11 mouse cellular contexts compared by ENCODE assay signal in genomic region chr17:29393335-29394089, GRCm38 (mm10). TPM values are rescaled to one million over a fixed set of nuclear protein-coding genes. Genes with fewer than 3 reads are reported as not detected.
DNase-seq lines count a peak whose midpoint lies in the region; TF ChIP-seq lines count a peak whose summit lies in the region.
"Had no signal": no experiment of that assay in that cellular context is flagged by ENCODE, and none has a peak within 500 bp of the region (broad histone marks: within the 10 kb centered on the region; RNA-seq: fewer than 3 reads in every experiment).

No protein-coding gene starts in this region.

- intact Hi-C loops in left cerebral cortex, postnatal 36 days (cut with DNase I): no loop called here

- H3K27me3 ChIP-seq in cerebellum, adult 2 months (ENCODE audit: control insufficient read depth, insufficient read depth, low read length): no peaks in the 10 kb centered on the region
- H3K27me3 ChIP-seq: embryonic facial prominence, embryonic 13.5 days; hindbrain, embryonic 15.5 days; lung, embryonic 15.5 days had no signal

- no peak for TF ChIP-seq CTCF in cerebellum, adult 2 months (IDR thresholded peaks at IDR 0.05; ENCODE audit: borderline replicate concordance, insufficient read depth, low read depth, low read length)

- no peaks in the 10 kb centered on the region for H3K36me3 ChIP-seq in macrophage (ENCODE audit: inconsistent target)
- H3K36me3 ChIP-seq: embryonic facial prominence, embryonic 13.5 days; hindbrain, embryonic 15.5 days; lung, embryonic 15.5 days had no signal

- H3K4me1 ChIP-seq in brown adipose tissue, adult 24 weeks (ENCODE audit: control insufficient read depth, insufficient read depth, insufficient read length, low read length): peaks cover 16% of the 10 kb centered on the region
- peaks cover 7% of the 10 kb centered on the region for H3K4me1 ChIP-seq in cerebellum, adult 2 months (ENCODE audit: control insufficient read depth, insufficient read depth, low read length)

- DNase-seq in ES-CJ7 (ENCODE audit: low read depth, low spot score): peak; percentile 75
- peak; percentile 54 for DNase-seq in thymus, postnatal 0 days (ENCODE audit: low spot score)
- no peak for DNase-seq in cerebellum, adult 2 months
- no peak for DNase-seq in urinary bladder, postnatal 36 days (ENCODE audit: low spot score in 2 of 2)
- DNase-seq in left cerebral cortex, postnatal 36 days (ENCODE audit: low spot score in 2 of 2): no peak

- TF ChIP-seq POLR2A in cerebellum, adult 2 months (IDR thresholded peaks at IDR 0.05; ENCODE audit: borderline replicate concordance, insufficient read depth, low read length): no peak

- peak overlapping the region; percentile 12; the same call in 1 of the 2 replicates for H3K27ac ChIP-seq in brown adipose tissue, adult 24 weeks (replicated peaks; ENCODE audit: low read depth, low read length)
- peak overlapping the region; percentile 97 for H3K27ac ChIP-seq in macrophage
- H3K27ac ChIP-seq in cerebellum, adult 2 months (ENCODE audit: insufficient read depth, low read length): no peak overlapping the region
- H3K27ac ChIP-seq: embryonic facial prominence, embryonic 13.5 days; hindbrain, embryonic 15.5 days; layer of hippocampus, adult 2 months; lung, embryonic 15.5 days had no signal

- no peak overlapping the region for H3K4me3 ChIP-seq in brown adipose tissue, adult 24 weeks (ENCODE audit: insufficient read depth, low read depth, low read length)
- H3K4me3 ChIP-seq in macrophage (ENCODE audit: inconsistent target): no peak overlapping the region
- no peak overlapping the region for H3K4me3 ChIP-seq in cerebellum, adult 2 months (replicated peaks; ENCODE audit: insufficient read depth, low read depth, low read length)
- H3K4me3 ChIP-seq: embryonic facial prominence, embryonic 13.5 days; hindbrain, embryonic 15.5 days; layer of hippocampus, adult 2 months; lung, embryonic 15.5 days had no signal

- H3K79me2 ChIP-seq in macrophage (ENCODE audit: inconsistent target): no peaks in the 10 kb centered on the region

- 53% methylated on average over 14 of the region's 14 CpGs for WGBS in macrophage (ENCODE audit: missing documents)
- 75% methylated on average over 14 of the region's 14 CpGs for WGBS in cerebellum, adult 2 months

RNA-seq across cellular contexts. Expression of gene Fgd2, which starts 32.8 kb away (rescaled TPM):
- 2.1 and 3.4 TPM in 2 replicates for polyA plus RNA-seq in brown adipose tissue, adult 24 weeks (2012; ENCODE audit: insufficient read depth, insufficient read length, missing spikeins)
- 1,000 to 10,000 TPM in 7 of 26 experiments, 100 to 1,000 TPM in 18, 10 to 100 TPM in 1; 86.9 to 1,791 (median 552) TPM for total RNA-seq in macrophage (2018; cell fraction: chromatin; rRNA removed)
- 100 to 1,000 TPM in 4 of 26 experiments, 10 to 100 TPM in 22; 20.6 to 153 (median 53.9) TPM for total RNA-seq in macrophage (2018; cell fraction: cytosol; rRNA removed)
- total RNA-seq in macrophage (2018; cell fraction: nucleus; rRNA removed): 100 to 1,000 TPM in 25 of 26 experiments, 10 to 100 TPM in 1; 94.6 to 605 (median 335) TPM
- 29.2 to 94.0 TPM (median 43.1 TPM) in 3 replicates for polyA plus RNA-seq in macrophage (2018)
- 6.8 and 7.2 TPM in 2 replicates for polyA plus RNA-seq in thymus, postnatal 0 days (2015; fragmentation: Nextera tagmentation; extraction: Ambion mirVana)
- polyA plus RNA-seq in cerebellum, adult 2 months (2012; rRNA removed): 5.5 and 5.9 TPM in 2 replicates
- 1 to 10 TPM; 5.6 to 7.0 TPM for total RNA-seq in left cerebral cortex, postnatal 36 days (2021)

RNA-seq across cellular contexts. Expression of gene Mtch1, which starts 45.8 kb away (rescaled TPM):
- polyA plus RNA-seq in brown adipose tissue, adult 24 weeks (2012; ENCODE audit: insufficient read depth, insufficient read length, missing spikeins): 261 and 305 TPM in 2 replicates
- total RNA-seq in macrophage (2018; cell fraction: chromatin; rRNA removed): 100 to 1,000 TPM in 15 of 26 experiments, 10 to 100 TPM in 11; 33.9 to 200 (median 104) TPM
- 100 to 1,000 TPM; 105 to 170 (median 135) TPM for total RNA-seq in macrophage (2018; cell fraction: cytosol; rRNA removed)
- total RNA-seq in macrophage (2018; cell fraction: nucleus; rRNA removed): 100 to 1,000 TPM in 3 of 26 experiments, 10 to 100 TPM in 23; 40.0 to 130 (median 72.8) TPM
- polyA plus RNA-seq in macrophage (2018): 107 to 155 TPM (median 130 TPM) in 3 replicates
- polyA plus RNA-seq in thymus, postnatal 0 days (2015; fragmentation: Nextera tagmentation; extraction: Ambion mirVana): 144 and 154 TPM in 2 replicates
- polyA plus RNA-seq in cerebellum, adult 2 months (2012; rRNA removed): 447 and 479 TPM in 2 replicates
- total RNA-seq in left cerebral cortex, postnatal 36 days (2021): 100 to 1,000 TPM; 492 to 581 TPM

Comparison
In these comparisons a context has a peak if more than half of its experiments do, and no peak if none do; other contexts are left out.
1. DNase-seq: peak in ES-CJ7 (single experiment) and thymus, postnatal 0 days (single experiment); none in cerebellum, adult 2 months (0 of 2), urinary bladder, postnatal 36 days (0 of 2) and left cerebral cortex, postnatal 36 days (0 of 2).